Mouse (Mus musculus): ENCODE results near the gene Tcl1b4.
"Not testable (repeated sequence)": the region's sequence is repeated elsewhere in the genome, so short reads cannot be mapped to it uniquely, and the experiment has no call there.

Gene Tcl1b4

DNA sequence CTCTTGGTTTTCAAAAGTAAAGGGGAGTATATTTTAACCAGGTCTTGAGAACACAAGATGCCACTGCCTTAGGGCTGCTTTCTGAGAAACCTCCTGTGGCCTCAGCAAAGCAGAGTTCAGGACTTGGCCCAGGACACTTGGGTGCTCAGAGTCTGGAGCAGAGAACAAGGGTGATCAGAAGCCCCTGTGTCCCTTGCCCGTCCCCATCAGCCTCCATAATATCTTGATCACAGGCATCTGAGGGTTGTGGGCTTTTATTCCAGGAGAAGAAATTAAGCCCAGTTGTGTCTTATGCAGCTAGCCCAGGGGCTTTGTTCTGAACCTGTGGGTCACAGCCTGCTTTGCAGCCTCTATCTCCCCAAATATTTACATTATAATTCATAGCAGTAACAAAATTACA lies at the start of gene Tcl1b4:
Gene Tcl1b4, plus strand, starts transcription at position 301 of the 400 bp plus-strand sequence.
- DNase-seq (ENCODE audit: low spot score) = not testable (repeated sequence)

DNA sequence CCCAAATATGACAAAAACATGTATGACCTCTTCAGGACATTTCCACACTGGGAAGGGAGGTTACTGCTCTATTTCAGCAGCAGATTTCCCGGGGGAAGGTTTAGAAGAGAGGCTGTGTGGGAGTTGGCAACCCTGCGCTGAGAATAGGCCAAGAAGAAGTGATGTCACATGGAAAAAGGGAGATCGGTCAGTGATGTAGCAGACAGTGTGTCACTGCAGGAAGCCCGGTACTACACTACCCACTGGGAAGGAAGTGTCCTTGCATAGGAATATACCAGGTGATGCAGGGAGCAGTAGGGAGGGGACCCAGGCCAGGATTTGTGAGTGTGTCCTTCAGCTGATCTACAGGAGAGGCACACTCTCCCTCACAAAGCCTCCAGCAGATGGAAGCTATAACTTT lies 46.5 kb upstream of the Tcl1b4 start:
- peak; percentile 15 for DNase-seq (ENCODE audit: low spot score)

DNA sequence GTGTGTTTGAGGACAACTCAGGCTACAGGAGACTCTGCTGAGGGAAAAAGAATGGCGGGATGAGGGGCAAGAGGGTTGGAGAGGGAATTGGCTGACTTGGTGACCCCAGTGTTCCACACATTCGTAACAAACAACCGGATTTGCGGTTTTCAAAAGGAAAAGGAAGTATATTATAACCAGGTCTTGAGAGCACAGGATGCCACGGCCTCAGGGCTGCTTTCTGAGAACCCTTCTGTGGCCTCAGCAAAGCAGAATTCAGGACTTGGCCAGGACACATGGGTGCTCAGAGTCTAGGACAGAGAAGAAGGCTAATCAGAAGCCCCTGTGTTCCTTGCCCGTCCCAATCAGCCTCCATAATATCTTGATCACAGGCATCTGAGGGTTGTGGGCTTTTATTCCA lies 42.9 kb upstream of the Tcl1b4 start:
- no peak for DNase-seq (ENCODE audit: low spot score)

DNA sequence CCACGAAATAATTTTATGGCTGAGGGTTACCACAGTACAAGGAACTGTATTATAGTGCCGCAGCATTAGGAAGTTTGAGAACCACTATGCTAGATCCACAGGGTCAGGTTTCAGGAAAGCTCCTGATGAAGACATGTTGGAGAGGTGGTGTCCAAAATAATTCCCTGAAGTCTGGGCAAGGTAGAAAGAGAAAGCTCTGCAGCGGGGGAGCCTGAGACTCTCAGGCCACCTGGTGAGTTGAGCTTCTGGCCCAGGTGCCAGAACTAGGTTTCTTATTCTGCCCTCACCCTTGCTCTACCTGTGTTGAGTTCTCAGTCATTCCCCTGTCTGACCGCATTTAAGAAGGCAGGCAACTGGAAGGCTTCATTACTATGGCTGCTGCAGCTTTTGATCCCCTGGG lies 42.4 kb upstream of the Tcl1b4 start, which contains the start of gene Tcl1b1:
Gene Tcl1b1, plus strand, starts transcription at position 301 of the 400 bp plus-strand sequence.
- no peak for DNase-seq (ENCODE audit: low spot score)

DNA sequence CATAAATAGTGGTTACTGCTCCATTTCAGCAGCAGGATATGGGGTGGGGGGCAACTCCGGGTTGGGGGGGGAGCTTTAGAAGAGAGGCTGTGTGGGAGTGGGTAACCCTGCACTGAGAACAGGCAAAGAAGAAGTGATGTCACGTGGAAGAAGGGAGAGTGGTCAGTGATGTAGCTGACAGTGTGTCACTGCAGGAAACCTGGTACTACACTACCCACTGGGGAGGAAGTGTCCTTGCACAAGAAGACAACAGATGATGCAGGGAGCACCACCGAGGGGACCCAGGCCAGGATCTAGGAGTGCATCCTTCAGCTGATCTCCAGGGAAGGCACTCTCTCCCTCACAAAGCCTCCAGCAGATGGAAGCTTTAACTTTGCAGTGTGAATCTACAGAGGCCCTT lies 35.0 kb upstream of the Tcl1b4 start:
- DNase-seq (ENCODE audit: low spot score) = no peak

DNA sequence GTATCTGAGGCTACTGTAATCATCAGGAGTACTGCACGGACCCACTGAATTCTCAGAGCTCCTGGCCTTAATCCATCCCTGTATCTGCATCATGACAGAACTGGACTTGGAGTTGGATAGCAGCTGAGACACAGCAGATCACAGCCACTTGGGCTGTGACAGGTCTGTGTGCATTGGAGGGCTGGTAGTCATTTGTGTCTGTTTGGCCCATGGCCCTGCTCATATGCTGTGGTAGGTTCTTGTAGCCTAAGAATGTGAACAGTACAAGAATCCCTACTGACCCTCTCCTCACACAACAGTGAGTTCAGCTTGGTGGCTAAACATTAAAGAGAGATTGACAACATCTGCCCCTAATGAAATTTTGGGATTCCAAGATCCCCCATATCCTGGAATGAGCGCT lies 28.4 kb upstream of the Tcl1b4 start:
- DNase-seq (ENCODE audit: low spot score) = no peak

DNA sequence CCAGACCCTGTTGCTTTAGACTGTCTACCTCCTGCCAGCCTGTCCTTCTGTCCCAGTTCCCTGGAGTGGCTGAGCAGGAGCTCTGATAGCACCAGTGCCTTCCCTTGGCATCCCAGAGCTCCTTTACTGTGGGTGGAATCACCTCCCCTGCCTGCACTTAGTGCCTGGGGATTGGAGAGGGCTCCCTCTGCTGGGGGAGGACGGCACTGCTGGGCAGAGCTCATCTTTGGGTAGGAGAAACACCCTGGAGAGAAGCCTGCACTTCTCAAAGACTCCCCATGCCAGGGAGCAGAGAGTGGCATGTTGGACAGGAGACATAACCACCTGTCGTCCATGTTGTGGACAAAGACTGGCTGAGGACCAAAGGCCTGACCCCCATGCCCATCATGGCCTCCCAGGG lies 27.4 kb upstream of the Tcl1b4 start:
- not testable (repeated sequence) for DNase-seq (ENCODE audit: low spot score)

DNA sequence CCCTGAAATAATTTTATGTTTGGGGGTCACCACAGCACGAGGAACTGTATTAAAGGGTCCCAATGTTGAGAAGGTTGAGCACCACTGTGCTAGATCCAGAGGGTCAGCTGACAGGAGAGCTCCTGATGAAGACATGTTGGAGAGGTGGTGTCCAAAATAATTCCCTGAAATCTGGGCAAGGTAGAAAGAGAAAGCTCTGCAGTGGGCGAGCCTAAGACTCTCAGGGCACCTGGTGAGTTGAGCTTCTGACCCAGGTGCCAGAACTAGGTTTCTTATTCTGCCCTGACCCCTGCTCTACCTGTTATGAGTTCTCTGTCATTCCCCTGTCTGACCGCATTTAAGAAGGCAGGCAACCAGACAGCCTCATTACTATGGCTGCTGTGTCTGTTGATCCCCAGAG lies 25.7 kb upstream of the Tcl1b4 start, which contains the start of gene Tcl1b5:
Gene Tcl1b5, plus strand, starts transcription at position 301 of the 400 bp plus-strand sequence.
- not testable (repeated sequence) for DNase-seq (ENCODE audit: low spot score)

DNA sequence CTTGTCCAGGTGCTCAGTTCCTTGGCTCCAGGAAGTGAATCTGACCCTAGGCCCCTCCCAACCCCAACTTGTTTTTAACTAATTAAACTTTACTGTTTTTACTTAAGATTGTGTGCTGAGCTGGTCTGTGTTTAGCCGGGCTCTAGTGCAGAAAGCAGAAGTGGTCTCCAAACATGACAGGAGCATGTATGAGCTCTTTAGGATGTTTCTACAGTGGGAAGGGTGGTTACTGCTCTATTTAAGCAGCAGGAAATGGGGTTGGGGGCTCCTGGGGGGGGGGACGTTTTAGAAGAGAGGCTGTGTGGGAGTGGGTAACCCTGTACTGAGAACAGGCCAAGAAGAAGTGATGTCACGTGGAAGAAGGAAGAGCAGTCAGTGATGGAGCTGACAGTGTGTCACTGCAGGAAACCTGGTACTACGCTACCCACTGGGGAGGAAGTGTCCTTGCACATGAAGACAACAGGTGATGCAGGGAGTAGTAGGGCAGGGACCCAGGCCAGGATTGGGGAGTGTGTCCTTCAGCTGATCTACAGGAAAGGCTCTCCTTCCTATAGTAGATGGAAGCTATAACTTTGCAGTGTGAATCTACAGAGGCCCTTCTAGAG lies 20.6 kb upstream of the Tcl1b4 start:
- not testable (repeated sequence) for DNase-seq (ENCODE audit: low spot score)

DNA sequence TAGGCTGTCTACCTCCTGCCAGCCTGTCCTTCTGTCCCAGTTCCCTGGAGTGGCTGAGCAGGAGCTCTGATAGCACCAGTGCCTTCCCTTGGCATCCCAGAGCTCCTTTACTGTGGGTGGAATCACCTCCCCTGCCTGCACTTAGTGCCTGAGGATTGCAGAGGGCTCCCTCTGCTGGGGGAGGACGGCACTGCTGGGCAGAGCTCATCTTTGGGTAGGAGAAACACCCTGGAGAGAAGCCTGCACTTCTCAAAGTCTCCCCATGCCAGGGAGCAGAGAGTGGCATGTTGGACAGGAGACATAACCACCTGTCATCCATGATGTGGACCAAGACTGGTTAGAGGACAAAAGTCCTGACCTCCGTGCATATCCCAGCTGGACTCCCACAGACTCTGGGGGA lies 12.8 kb upstream of the Tcl1b4 start:
- not testable (repeated sequence) for DNase-seq (ENCODE audit: low spot score)

DNA sequence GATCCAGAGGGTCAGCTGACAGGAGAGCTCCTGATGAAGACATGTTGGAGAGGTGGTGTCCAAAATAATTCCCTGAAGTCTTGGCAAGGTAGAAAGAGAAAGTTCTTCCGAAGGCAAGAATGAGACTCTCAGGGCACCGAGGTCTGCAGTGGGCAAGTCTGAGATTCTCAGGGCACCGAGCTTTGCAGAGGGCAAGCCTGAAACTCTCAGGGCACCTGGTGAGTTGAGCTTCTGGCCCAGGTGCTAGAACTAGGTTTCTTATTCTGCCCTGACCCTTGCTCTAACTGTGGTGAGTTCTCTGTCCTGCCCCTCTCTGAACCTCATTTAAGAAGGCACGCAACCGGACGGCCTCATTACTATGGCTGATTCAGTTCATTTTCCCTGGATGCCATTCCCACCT lies 11.0 kb upstream of the Tcl1b4 start, which contains the start of gene Tcl1b3:
Gene Tcl1b3, plus strand, starts transcription at position 301 of the 400 bp plus-strand sequence.
- not testable (repeated sequence) for DNase-seq (ENCODE audit: low spot score)

DNA sequence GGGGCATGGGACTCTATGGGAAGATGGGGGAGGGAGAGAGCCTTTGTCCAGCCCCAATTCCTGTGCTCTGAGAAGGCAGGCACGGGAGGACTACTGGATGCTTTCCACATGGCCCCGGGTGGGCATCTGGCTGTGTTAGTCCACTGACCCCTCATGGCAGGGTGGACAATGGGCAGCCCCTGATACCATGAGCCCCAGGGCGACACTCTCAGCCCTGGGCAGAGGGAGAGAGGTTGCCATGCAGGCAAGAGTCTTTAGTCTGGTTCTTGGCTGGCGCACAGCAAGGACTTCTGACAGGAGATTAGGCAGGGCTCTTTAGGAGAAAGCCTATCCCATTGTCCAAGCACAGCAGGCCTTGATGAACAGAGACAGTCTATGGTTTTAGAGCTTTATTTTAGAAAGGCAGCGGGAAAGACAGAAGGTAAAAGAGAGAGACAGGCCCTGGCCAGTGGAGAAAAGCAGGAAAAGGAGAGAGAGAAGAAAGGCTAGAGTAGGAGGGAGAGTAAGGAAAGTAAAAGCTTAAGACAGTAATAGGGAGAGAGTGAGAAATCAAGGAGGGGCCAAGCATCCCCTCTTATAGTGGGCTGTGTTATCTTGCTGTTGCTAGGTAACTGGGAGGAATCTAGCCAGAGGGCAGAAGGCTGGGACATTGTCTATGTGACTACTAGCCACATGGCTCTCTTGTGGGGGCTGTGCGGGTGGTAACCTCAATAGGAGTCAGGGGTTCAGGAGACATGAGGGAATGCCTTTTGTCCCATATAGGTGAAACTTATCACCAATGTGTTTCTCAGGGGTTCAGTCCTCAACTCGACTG lies 1.9 kb upstream of the Tcl1b4 start:
- DNase-seq (ENCODE audit: low spot score) = not testable (repeated sequence)

DNA sequence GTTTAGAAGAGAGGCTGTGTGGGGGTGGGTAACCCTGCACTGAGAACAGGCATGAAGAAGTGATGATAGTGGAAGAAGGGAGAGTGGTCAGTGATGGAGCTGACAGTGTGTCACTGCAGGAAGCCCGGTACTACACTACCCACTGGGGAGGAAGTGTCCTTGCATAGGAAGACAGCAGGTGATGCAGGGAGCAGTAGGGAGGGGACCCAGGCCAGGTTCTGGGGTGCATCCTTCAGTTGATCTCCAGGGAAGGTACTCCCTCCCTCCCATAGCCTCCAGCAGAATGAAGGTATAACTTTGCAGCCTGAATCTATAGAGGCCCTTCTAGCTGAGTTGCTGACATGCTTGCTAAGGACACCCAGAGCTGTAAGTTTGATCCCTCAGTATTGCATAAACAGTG lies 5.3 kb downstream of the Tcl1b4 start:
- DNase-seq (ENCODE audit: low spot score) = no peak

DNA sequence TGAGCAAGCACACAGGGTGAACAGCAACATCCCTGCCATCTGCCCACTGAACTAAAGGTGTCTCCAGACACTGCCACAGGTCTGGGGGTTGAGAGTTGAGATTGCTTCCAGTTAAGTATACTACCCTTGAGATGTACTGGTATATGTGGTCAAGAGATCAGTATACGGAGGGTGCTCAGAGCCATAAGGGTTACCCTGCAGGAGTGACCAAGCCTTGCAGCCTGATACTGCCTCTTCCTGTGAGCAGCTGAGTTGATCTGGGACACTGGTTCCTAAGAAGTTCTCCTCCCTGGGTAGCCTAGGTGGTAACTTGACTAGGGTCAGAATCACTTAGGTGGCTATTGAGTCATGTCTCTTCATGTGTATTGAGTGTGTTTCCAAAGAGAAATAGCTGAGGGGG lies 6.7 kb downstream of the Tcl1b4 start:
- DNase-seq (ENCODE audit: low spot score) = no peak

DNA sequence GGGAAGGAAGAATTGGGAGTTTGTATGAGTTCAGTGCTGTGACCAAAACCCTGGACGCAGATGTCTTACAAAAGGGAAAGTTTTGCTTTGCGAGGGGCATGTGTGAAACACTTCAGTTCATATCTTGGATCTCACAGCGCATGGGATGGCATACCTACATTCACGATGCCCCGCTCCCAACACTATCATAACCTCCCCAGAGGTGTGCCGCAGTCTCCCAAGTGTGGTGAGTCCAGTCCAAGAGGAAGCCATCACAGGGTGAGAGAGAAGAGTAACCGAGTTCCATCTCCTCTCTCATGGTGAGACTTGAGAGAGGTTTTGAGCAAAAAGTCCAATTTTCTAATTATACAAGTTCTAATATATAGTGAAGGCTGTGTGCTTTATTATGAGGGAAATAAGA lies 7.5 kb downstream of the Tcl1b4 start:
- no peak for DNase-seq (ENCODE audit: low spot score)

DNA sequence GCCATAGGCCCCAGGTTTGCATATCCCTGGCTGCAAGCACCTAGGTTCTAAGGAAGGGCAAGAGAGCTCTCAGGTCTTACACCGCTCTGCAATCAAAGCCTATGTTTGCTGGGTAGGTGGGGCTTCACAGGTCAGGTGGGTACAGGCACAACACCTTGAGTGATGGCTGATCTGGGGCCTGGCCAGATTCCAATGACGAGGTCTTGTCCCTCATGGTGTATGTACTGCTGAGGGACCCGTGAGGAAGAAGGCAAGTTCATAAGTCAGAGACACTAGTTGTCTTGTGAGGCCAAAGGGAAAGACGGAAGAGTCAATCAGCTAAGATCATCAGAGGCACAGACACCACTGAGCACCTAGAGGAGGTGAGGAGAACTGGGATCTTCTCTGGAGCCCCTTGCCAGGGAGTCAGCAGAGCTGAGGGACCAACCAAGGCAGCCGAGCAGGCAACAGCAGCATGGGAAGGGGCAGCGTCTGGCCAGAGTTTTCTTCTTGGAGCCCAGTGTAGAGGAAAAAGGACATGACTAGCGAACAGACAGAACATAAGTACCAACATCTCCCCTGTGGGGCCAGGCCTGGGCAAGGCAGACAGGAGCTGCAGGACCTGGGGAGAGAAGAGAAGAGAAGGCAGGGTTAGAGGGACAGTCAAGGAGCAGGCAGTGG lies 15.5 kb downstream of the Tcl1b4 start:
- DNase-seq (ENCODE audit: low spot score) = no peak

DNA sequence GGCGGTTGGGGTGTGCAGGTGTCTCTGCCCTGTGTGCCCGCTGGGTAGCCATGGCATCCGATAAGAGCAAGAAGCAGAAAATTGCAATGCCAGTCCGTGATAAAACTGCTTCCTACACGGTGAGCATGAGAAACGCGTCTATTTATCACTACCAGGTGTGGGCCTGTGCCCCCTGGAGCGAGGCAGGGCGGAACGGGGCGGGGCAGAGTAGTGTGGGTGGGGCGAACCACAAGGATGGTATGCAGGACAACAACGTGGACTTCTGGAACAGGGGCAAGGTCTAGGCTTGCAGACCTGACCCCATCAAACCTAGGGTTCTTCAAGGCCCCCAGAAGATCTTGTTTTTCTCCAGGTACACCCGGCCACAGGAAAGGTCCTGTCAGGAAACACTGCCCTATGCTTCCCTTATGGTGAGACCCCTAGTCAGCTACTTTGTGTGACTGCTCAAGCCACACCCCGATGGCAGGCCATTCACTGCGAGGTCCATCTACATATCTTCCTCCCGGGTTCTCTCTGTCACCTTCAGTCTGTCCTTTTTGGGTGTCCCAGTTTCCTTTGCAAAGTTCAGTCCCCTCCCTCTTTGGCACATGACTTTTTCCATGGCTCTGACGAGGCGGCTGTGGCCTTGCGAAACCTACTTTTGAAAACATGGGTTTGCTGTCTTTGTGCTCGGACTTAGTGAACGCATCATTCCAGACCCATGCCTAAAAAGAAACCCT lies 21.0 kb downstream of the Tcl1b4 start, which contains the start of gene Tcl1:
Gene Tcl1, minus strand, starts transcription at position 193 of the 719 bp plus-strand sequence.
- no peak for DNase-seq (ENCODE audit: low spot score)

DNA sequence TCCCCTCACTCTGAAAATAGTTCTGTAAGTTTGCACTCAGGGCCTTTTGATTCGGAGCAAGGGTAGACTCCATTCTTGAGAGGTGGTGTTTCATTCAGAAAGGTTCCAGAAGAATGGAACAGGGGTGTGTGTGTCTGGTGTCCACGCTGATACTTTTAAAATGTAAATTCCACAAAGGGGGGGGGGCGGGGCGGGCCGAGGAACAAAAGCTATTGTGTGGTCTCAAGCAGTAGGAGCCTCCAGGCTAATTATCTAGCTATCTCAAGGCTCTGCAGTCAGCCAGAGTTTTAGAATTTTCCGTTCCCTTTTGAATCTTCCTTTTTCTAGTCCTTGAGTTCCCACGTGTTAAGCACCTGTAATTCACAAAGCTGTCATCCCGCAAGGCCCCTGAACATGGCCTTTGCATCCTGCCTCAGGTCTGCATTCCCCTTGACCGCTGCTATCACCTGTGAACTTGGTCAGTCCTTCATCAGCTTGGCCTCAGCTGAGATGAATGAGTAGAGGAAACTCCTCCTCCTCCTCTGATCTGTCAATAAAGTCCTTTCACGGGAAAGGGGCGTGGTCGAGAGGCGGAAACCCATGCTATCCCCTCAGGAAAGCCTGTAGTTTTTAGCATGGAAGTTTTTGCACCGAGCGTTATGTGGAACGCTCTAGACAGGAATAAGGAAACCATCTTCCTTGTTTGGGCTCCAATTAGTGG lies 23.0 kb downstream of the Tcl1b4 start:
- no peak for DNase-seq (ENCODE audit: low spot score)

DNA sequence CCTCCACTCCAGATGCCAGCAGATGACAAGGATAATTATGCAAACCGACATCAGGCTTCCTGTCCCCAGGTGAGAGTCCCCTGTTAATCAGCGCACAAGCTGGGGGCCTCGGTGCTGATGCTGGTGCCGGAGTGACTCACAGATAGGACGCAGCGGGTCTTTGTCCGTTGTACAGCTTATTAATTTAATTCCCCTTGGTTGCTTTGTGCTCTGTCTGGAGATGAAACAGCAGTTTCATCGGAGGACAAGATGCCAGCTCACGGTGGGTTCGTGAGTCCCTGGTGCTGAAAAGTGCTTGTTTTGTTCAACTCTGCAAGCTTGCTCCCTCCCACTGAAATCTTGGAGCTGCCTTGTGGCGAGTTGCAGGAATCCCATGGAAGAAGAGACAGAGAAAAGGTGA lies 32.6 kb downstream of the Tcl1b4 start:
- no peak for DNase-seq (ENCODE audit: low spot score)

DNA sequence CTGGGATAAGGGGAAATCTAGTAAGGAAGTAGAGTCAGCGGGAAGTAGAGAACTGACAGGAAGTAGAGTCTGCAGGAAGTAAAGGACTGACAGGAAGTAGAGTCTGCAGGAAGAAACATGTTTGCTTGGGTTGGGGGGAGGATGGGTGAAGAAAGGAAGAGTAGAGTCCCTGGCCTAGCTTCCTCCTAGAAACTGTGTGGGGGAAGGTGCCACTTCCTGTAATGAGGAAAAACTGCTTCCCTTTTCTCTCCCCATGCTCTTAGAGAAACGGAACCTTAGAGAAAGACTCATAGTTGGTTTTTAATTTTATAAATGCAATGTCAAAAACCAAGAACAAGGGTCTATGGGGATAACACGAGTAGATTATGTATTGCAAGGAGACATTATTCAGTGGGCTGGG lies 33.3 kb downstream of the Tcl1b4 start:
- no peak for DNase-seq (ENCODE audit: low spot score)

DNA sequence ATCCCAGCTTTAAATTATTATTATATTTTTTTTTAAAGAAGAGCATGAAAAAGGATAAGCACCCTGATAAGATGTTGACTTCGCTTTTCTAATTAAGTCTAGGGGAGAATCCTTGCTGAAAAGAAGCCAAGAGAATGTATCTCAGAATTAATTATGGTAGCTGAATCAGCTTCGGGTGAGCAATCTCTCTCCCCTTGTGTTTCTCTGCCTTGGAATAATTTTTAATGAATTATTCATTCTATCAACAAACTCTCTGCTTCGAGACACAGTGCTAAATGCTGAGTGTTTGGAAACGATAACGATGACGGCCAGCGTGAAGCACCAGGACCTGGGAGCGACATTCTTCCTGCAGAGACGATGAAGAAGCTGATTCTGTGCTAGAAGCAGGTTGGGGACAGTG lies 37.3 kb downstream of the Tcl1b4 start:
- no peak for DNase-seq (ENCODE audit: low spot score)

All from adipocyte (in vitro differentiated cells).